Mouse (Mus musculus) liver, postnatal 0 days (tissue): Measurements from ENCODE around the gene Gcnt3. TPM values are rescaled to one million over a fixed set of nuclear protein-coding genes. Genes with fewer than 3 reads are reported as not detected.

Experiments
- ATAC-seq: fragments of 200-750 bp; cut with Nextera tagmentation; 2 replicates; pipeline ENCODE4 v1.8.0; 2017; ENCODE audit warnings: mild to moderate bottlenecking, moderate library complexity
- DNase-seq: peaks from one replicate; pipeline ENCODE4 v3.0.0-alpha.2; 2016
- H3K27ac ChIP-seq: fragments of 300-500 bp; sonication (generic); 2 replicates; pipeline ENCODE4 v1.5.1; 2014; ENCODE audit warnings: antibody characterized with exemption, moderate library complexity, mild to moderate bottlenecking, low read depth
- H3K27me3 ChIP-seq: fragments of 300-500 bp; sonication (generic); 2 replicates; pipeline ENCODE4 v1.6.1; 2014; ENCODE audit warnings: low read length, control low read depth, mixed read lengths; ENCODE audit not compliant: insufficient read depth
- H3K36me3 ChIP-seq: fragments of 300-500 bp; sonication (generic); replicated peaks from 2 replicates; pipeline ENCODE4 v1.6.1; 2014; ENCODE audit warnings: mild to moderate bottlenecking, control low read depth, low read length, moderate library complexity, mixed read lengths; ENCODE audit not compliant: insufficient read depth
- H3K4me1 ChIP-seq: fragments of 300-500 bp; sonication (generic); 2 replicates; pipeline ENCODE4 v1.6.1; 2014; ENCODE audit warnings: antibody characterized with exemption, mild to moderate bottlenecking, control low read depth; ENCODE audit not compliant: insufficient read depth
- H3K4me2 ChIP-seq: fragments of 300-500 bp; sonication (generic); 2 replicates; pipeline ENCODE4 v1.6.1; 2014; ENCODE audit warnings: low read depth, mild to moderate bottlenecking, low read length, moderate library complexity, mixed read lengths
- H3K4me3 ChIP-seq: fragments of 300-500 bp; sonication (generic); 2 replicates; pipeline ENCODE4 v1.5.1; 2014; ENCODE audit warnings: low read depth, low read length
- H3K9ac ChIP-seq: fragments of 300-500 bp; sonication (generic); replicated peaks from 2 replicates; pipeline ENCODE4 v1.6.1; 2014; ENCODE audit warnings: mild to moderate bottlenecking, moderate library complexity
- H3K9me3 ChIP-seq: fragments of 300-500 bp; sonication (generic); 2 replicates; pipeline ENCODE4 v1.6.1; 2016; ENCODE audit warnings: mild to moderate bottlenecking, control low read depth, low read length, mixed read lengths
- CTCF ChIP-seq: sonication (generic); IDR thresholded peaks from 2 replicates; pipeline ENCODE4 v1.5.1; 2016; ENCODE audit warnings: antibody characterized with exemption, low read depth
- EP300 ChIP-seq: IDR thresholded peaks from 2 replicates; pipeline ENCODE4 v1.6.1; 2016; ENCODE audit warnings: antibody characterized with exemption, low read depth, mild to moderate bottlenecking
- WGBS: fragments of 180-500 bp; shearing (Covaris S2); extraction: QIAGEN DNeasy Blood & Tissue Kit; methylation state at CpG from one replicate; pipeline ENCODE4 v1.1.7; 2014; ENCODE audit not compliant: insufficient replicate concordance; 5-methylcytosine and 5-hydroxymethylcytosine counted together
- polyA plus RNA-seq: library from polyadenylated mRNA; unstranded; fragments of >200 nt; fragmentation: Nextera tagmentation; extraction: Ambion mirVana; gene quantifications from 2 replicates; pipeline ENCODE4 v1.2.1, GENCODE M21; 2015

Gene Gcnt3
- polyA plus RNA-seq, 1 experiment from 2014 or later: not detected

GRCm38 (mm10) chr9:69989303-69990121, 48.4 kb downstream of the Gcnt3 start, which contains the start of gene Bnip2:
Bnip2 (plus strand) TSS chr9:69989466.
- DNase-seq (peak; percentile 97), ATAC-seq (peak; percentile 92)
- Histone ChIP-seq H3K36me3 (no peaks in the 10 kb centered on the region; the same call in 1 of the 2 replicates), H3K27ac (peak within 1 kb of the TSS; percentile 98), H3K9me3 (no peaks in the 10 kb centered on the region), H3K4me1 (peaks cover 46% of the 10 kb centered on the region), H3K27me3 (no peaks in the 10 kb centered on the region), H3K9ac (peak within 1 kb of the TSS; percentile 96), H3K4me2 (peak within 1 kb of the TSS; percentile 79), H3K4me3 (peak within 1 kb of the TSS; percentile 94)
- no peak for TF ChIP-seq EP300
- TF ChIP-seq CTCF: no peak
- WGBS: 2% methylated on average over 75 of the region's 76 CpGs

GRCm38 (mm10) chr9:69988706-69989302, 49.1 kb downstream of the Gcnt3 start:
- peak overlapping the region; percentile 94 for H3K4me3 ChIP-seq
- TF ChIP-seq EP300: no peak
- TF ChIP-seq CTCF: no peak
- ATAC-seq (no peak), DNase-seq (no peak)
- H3K27ac ChIP-seq: peak overlapping the region; percentile 98
- H3K36me3 ChIP-seq: no peaks in the 10 kb centered on the region; the same call in 1 of the 2 replicates
- 23% methylated on average over 16 of the region's 16 CpGs for WGBS
- peaks cover 40% of the 10 kb centered on the region for H3K4me1 ChIP-seq
- H3K9me3 ChIP-seq: no peaks in the 10 kb centered on the region
- H3K4me2 ChIP-seq: peak overlapping the region; percentile 79
- H3K9ac ChIP-seq: peak overlapping the region; percentile 96
- no peaks in the 10 kb centered on the region for H3K27me3 ChIP-seq

GRCm38 (mm10) chr9:69987579-69987978, 50.3 kb downstream of the Gcnt3 start:
- Histone ChIP-seq H3K27ac (no peak overlapping the region), H3K9ac (no peak overlapping the region), H3K9me3 (no peaks in the 10 kb centered on the region), H3K4me3 (no peak overlapping the region), H3K36me3 (no peaks in the 10 kb centered on the region), H3K4me1 (peaks cover 29% of the 10 kb centered on the region), H3K27me3 (no peaks in the 10 kb centered on the region), H3K4me2 (no peak overlapping the region)
- DNase-seq (peak; percentile 58), ATAC-seq (no peak)
- WGBS: under 1% methylated on average over 3 of the region's 3 CpGs
- TF ChIP-seq EP300 (no peak), CTCF (peak; percentile 77)

- H3K27me3 ChIP-seq: no peaks in the 10 kb centered on the region
- DNase-seq (no peak), ATAC-seq (no peak)
- TF ChIP-seq CTCF (no peak), EP300 (no peak)
- 70% methylated on average over 5 of the region's 5 CpGs for WGBS
- no peaks in the 10 kb centered on the region for H3K36me3 ChIP-seq
- no peak overlapping the region for H3K4me2 ChIP-seq
- no peak overlapping the region for H3K9ac ChIP-seq
- no peak overlapping the region for H3K4me3 ChIP-seq
- no peak overlapping the region for H3K27ac ChIP-seq
- H3K4me1 ChIP-seq: peaks cover 20% of the 10 kb centered on the region
- no peaks in the 10 kb centered on the region for H3K9me3 ChIP-seq
Observed at GRCm38 (mm10) chr9:69986571-69986970, 51.3 kb downstream of the Gcnt3 start.

- ATAC-seq: no peak
- Histone ChIP-seq H3K4me2 (no peak overlapping the region), H3K27me3 (no peaks in the 10 kb centered on the region), H3K27ac (no peak overlapping the region), H3K4me3 (no peak overlapping the region), H3K9me3 (no peaks in the 10 kb centered on the region), H3K36me3 (no peaks in the 10 kb centered on the region), H3K9ac (no peak overlapping the region), H3K4me1 (peaks cover 15% of the 10 kb centered on the region)
- 76% methylated on average over 10 of the region's 10 CpGs for WGBS
- no peak for DNase-seq
- TF ChIP-seq EP300 (no peak), CTCF (no peak)
Observed at GRCm38 (mm10) chr9:69986063-69986462, 51.8 kb downstream of the Gcnt3 start.

GRCm38 (mm10) chr9:69985526-69985925, 52.4 kb downstream of the Gcnt3 start:
- TF ChIP-seq EP300 (no peak), CTCF (no peak)
- 78% methylated on average over 1 of the region's 1 CpGs for WGBS
- Histone ChIP-seq H3K36me3 (no peaks in the 10 kb centered on the region), H3K4me1 (peaks cover 9% of the 10 kb centered on the region), H3K4me2 (no peak overlapping the region), H3K4me3 (no peak overlapping the region), H3K27ac (no peak overlapping the region), H3K9me3 (no peaks in the 10 kb centered on the region), H3K9ac (no peak overlapping the region), H3K27me3 (no peaks in the 10 kb centered on the region)
- DNase-seq (no peak), ATAC-seq (no peak)

Other genes starting within 250 kb of the Gcnt3 start
- gene Bnip2, start 48.6 kb downstream of the Gcnt3 start, polyA plus RNA-seq: 38.4 and 42.5 TPM in 2 replicates
- 149 and 154 TPM in 2 replicates for gene Gtf2a2, start 25.5 kb downstream of the Gcnt3 start, polyA plus RNA-seq
- 0.12 and 0.19 TPM in 2 replicates for gene Fam81a, start 104.5 kb upstream of the Gcnt3 start, polyA plus RNA-seq
- 5.4 and 7.4 TPM in 2 replicates for gene Myo1e, start 169.3 kb upstream of the Gcnt3 start, polyA plus RNA-seq